Mouse (Mus musculus) hindbrain, embryonic 15.5 days (tissue): ENCODE results near the gene Fmo2. TPM values are rescaled to one million over a fixed set of nuclear protein-coding genes. Genes with fewer than 3 reads are reported as not detected.

ENCODE experiments used
- ATAC-seq: fragments of 200-750 bp; cut with Nextera tagmentation; 2 replicates; pipeline ENCODE4 v1.8.0; 2017; ENCODE audit warnings: low read depth, moderate number of reproducible peaks, moderate TSS enrichment; ENCODE audit not compliant: low FRiP score
- H3K27ac ChIP-seq: fragments of 300-500 bp; sonication (generic); replicated peaks from 2 replicates; pipeline ENCODE4 v1.5.1; 2015; ENCODE audit warnings: mild to moderate bottlenecking, inconsistent platforms
- H3K27me3 ChIP-seq: fragments of 300-500 bp; sonication (generic); 2 replicates; pipeline ENCODE4 v1.6.1; 2015; ENCODE audit warnings: control low read depth, inconsistent platforms
- H3K36me3 ChIP-seq: fragments of 300-500 bp; sonication (generic); 2 replicates; pipeline ENCODE4 v1.6.1; 2015; ENCODE audit warnings: control low read depth, inconsistent platforms
- H3K4me1 ChIP-seq: fragments of 300-500 bp; sonication (generic); replicated peaks from 2 replicates; pipeline ENCODE4 v1.6.1; 2015; ENCODE audit warnings: control low read depth, inconsistent platforms
- H3K4me2 ChIP-seq: fragments of 300-500 bp; sonication (generic); 2 replicates; pipeline ENCODE4 v1.6.1; 2015; ENCODE audit warnings: moderate library complexity, mild to moderate bottlenecking, inconsistent platforms
- H3K4me3 ChIP-seq: fragments of 300-500 bp; sonication (generic); 2 replicates; pipeline ENCODE4 v1.5.1; 2015; ENCODE audit warnings: mild to moderate bottlenecking, inconsistent platforms
- H3K9ac ChIP-seq: fragments of 300-500 bp; sonication (generic); 2 replicates; pipeline ENCODE4 v1.6.1; 2015; ENCODE audit warnings: inconsistent platforms
- H3K9me3 ChIP-seq: fragments of 300-500 bp; sonication (generic); 2 replicates; pipeline ENCODE4 v1.6.1; 2016; ENCODE audit warnings: control low read depth, inconsistent platforms
- WGBS: fragments of 180-500 bp; shearing (Covaris S2); methylation state at CpG from one replicate; pipeline ENCODE4 v1.1.7; 2015; 5-methylcytosine and 5-hydroxymethylcytosine counted together
- polyA plus RNA-seq: library from polyadenylated mRNA; unstranded; fragments of >200 nt; fragmentation: Nextera tagmentation; extraction: Ambion mirVana; gene quantifications from 2 replicates; pipeline ENCODE4 v1.2.1, GENCODE M21; 2015

Fmo2 gene
- polyA plus RNA-seq, 1 experiment from 2014 or later: 0.19 TPM

DNA sequence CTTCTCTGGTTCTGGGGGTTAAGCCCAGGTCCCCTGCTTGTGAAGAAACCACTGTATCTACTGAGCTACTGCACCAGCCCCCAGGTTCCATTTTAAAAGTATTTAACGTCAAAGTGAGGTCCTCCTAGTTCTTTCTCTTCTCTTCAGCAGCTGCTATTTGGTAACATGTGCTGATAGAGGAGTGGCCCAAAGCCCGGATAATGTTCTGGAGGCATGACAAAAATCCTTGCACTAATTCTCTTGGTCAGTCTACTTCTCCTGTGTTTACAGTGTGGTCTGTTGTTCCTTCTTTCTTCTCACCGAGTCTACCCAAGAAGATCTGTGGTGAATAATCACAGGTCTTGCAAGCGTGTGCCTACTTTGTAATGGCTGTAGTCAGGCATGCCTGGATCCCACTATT, 15.8 kb downstream of the Fmo2 start:
- H3K27me3 ChIP-seq: no peaks in the 10 kb centered on the region
- no peaks in the 10 kb centered on the region for H3K36me3 ChIP-seq
- WGBS: 83% methylated on average over 4 of the region's 4 CpGs
- H3K9ac ChIP-seq: no peak overlapping the region
- H3K27ac ChIP-seq: no peak overlapping the region
- H3K4me2 ChIP-seq: no peak overlapping the region
- H3K4me3 ChIP-seq: no peak overlapping the region
- H3K9me3 ChIP-seq: no peaks in the 10 kb centered on the region
- ATAC-seq: no peak
- H3K4me1 ChIP-seq: no peaks in the 10 kb centered on the region

DNA sequence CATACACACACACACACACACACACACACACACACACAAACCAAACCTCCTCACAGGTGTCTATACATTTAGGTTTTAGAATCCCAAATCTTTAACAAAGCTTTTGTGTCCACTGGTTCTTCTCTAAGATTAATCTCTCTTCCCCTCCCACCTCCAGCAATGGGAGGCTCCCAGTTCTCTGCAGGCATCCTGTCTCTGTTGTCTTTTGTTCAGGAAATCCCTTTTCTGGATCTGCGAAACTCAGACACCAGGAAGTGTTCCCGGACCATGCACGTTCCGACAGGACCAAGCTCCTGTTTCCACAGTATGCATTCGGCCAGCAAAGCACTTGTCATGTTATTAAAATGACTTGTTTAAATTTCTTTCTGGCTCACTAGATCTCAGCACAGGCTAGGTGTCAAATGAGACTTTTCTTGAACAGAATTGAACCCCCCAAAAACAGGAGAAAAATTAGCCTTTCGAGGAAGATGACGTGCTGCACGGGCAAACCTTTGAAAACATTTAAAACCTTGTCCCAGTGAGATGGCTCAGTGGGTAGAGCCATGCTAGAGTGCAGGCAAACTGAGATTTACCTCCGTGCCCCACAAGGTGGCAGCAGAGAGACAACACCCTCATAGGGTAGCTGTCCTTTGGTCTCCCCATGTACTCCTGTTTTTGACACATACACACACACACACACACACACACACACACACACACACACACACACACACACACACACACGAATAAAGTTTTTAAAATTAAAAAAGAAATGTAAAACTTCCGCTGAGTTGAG, 18.7 kb downstream of the Fmo2 start:
- no peaks in the 10 kb centered on the region for H3K9me3 ChIP-seq
- H3K36me3 ChIP-seq: no peaks in the 10 kb centered on the region
- H3K4me1 ChIP-seq: no peaks in the 10 kb centered on the region
- WGBS: 64% methylated on average over 11 of the region's 11 CpGs
- no peak for ATAC-seq
- no peak overlapping the region for H3K4me2 ChIP-seq
- H3K27me3 ChIP-seq: no peaks in the 10 kb centered on the region
- no peak overlapping the region for H3K27ac ChIP-seq
- no peak overlapping the region for H3K4me3 ChIP-seq
- H3K9ac ChIP-seq: no peak overlapping the region

DNA sequence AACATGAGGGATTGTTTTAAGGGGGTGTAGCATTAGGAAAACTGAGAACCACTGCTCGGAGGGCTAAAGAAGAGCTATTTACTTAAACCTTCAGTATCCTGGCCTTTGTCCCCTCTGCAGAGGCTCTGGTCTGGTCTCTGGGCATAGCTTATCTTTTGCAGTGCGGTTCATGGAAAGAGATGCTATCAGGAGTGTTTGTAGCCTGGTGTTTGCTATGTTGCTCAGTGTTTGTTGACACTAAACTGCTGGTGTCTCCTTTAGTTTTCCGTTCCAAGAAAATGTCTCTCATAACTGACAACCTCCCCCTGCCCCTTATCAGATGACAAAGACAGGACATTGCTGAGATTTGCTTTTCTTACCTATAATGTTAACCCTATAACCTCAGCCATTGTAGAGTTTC, 23.4 kb downstream of the Fmo2 start:
- H3K4me3 ChIP-seq: no peak overlapping the region
- no peak overlapping the region for H3K9ac ChIP-seq
- H3K4me1 ChIP-seq: no peaks in the 10 kb centered on the region
- H3K27ac ChIP-seq: no peak overlapping the region
- H3K9me3 ChIP-seq: no peaks in the 10 kb centered on the region
- no peak for ATAC-seq
- H3K36me3 ChIP-seq: no peaks in the 10 kb centered on the region
- WGBS: 78% methylated on average over 3 of the region's 3 CpGs
- no peak overlapping the region for H3K4me2 ChIP-seq
- no peaks in the 10 kb centered on the region for H3K27me3 ChIP-seq

DNA sequence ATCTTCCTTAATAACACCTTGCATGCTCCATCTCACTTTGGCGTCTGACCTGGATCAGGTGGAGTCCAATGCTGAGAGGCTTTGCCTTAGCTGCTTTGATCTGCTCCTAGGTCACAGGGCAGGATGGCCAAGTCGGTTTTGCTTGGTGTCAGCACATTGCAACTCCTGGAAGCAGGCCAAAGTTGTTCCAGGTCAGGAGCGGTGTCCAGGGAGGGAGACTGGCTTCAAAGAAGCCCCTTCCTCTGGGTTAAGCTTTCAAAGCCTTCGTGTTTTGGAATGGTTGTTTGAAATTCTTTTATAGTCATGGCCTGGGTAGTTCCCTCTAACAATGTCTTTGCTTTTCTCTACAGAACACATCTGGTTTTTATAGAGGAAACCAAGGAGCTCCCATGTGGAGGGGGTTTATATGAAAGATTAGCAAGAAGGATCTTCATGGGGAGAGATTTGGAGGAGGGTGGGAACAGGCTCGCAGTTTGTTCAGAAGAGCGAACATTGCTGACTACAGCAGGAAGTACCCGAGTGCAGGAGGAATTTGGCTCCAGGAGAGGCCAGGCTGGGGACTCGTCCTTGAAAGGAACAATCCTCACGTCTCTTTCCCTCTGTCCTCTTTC, 26.7 kb downstream of the Fmo2 start:
- Histone ChIP-seq H3K27me3 (no peaks in the 10 kb centered on the region), H3K4me3 (no peak overlapping the region), H3K9me3 (no peaks in the 10 kb centered on the region), H3K36me3 (no peaks in the 10 kb centered on the region), H3K4me1 (no peaks in the 10 kb centered on the region), H3K4me2 (no peak overlapping the region), H3K27ac (no peak overlapping the region), H3K9ac (no peak overlapping the region)
- no peak for ATAC-seq
- whole genome bisulfite sequencing: 61% methylated on average over 9 of the region's 9 CpGs

DNA sequence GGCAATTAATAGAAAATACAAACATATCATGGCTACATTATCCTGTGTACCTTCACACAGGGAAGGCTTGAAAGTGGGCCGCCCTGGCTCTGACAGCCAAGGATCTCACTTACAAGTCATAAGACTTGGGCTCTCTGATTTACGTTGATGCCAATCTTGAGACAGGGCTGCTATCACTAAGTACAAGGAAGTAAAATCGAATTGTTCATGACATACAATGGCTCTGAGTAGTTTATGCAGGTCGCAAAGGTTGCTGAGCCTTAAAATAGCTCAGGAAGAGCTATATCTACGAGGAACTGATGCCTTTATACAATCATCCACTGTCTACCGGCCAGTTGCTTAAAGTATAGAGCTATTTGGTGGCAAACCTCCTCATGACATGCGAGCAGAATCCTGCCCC, 27.5 kb downstream of the Fmo2 start:
- WGBS: 93% methylated on average over 7 of the region's 7 CpGs
- no peak overlapping the region for H3K4me3 ChIP-seq
- H3K27ac ChIP-seq: no peak overlapping the region
- no peaks in the 10 kb centered on the region for H3K27me3 ChIP-seq
- no peak overlapping the region for H3K4me2 ChIP-seq
- H3K36me3 ChIP-seq: no peaks in the 10 kb centered on the region
- ATAC-seq: no peak
- no peak overlapping the region for H3K9ac ChIP-seq
- no peaks in the 10 kb centered on the region for H3K9me3 ChIP-seq
- H3K4me1 ChIP-seq: no peaks in the 10 kb centered on the region

DNA sequence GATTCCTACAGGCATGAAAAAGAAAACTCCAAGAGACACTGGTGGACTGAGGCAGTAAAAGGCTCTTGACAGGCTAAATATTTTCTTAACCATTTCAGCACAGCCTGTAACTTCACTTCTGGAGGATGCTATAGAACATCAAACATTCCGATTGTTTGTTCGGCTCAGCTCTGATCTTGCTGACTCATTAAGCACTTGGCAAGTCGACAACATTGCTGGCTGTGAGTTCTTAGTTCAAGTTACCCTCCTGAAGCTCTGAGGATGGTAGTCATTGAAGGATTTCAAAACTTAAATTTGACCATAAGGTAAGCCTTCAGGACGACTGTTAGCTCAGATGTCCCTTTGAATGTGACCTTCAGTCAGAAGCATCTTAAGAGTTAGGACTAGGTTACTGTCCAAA, 31.1 kb downstream of the Fmo2 start:
- Histone ChIP-seq H3K4me3 (no peak overlapping the region), H3K9ac (no peak overlapping the region), H3K4me2 (no peak overlapping the region), H3K36me3 (no peaks in the 10 kb centered on the region), H3K9me3 (no peaks in the 10 kb centered on the region), H3K4me1 (no peaks in the 10 kb centered on the region), H3K27ac (no peak overlapping the region), H3K27me3 (no peaks in the 10 kb centered on the region)
- 73% methylated on average over 4 of the region's 4 CpGs for WGBS
- ATAC-seq: no peak

DNA sequence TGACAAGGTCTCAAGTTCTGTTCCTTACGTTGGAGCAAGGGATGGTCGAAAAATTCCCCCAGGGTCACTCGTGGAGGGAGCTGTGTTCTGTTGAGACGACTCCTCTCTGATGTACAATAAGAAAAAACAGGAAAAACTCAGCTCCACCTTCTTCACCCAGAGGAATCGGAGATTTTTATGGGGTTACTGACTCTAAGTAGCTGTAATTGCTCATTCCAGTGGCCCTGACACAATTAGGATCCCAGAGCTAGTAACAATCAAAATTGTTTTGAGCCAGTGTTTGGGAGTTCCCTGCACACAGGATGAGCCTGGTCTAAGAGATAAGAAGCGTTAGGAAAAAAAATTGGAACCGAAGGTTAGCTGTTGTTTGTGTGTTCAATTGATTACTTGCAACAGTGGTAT, 32.2 kb downstream of the Fmo2 start, which contains the start of gene Fmo1:
TSS of gene Fmo1 (minus strand) at position 331 of the 402 bp plus-strand sequence.
- 75% methylated on average over 7 of the region's 7 CpGs for WGBS

DNA sequence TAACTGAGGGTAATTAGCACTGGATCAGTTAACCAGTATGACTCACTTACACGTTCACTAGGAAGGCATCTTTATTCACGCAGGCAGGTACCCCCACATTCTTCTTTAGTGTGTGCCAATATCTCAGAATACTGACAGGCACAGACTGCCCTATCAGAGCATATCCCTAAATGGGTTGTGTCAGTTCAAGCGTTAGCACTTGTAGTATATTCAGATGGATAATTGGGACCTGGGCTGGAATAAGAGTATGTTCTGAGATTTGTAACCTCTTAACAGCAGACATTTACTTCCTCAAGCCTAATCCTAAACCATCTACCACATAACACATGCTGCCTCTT, 33.1 kb downstream of the Fmo2 start:
- no peak overlapping the region for H3K4me3 ChIP-seq
- no peak overlapping the region for H3K27ac ChIP-seq
- no peaks in the 10 kb centered on the region for H3K4me1 ChIP-seq
- WGBS: 88% methylated on average over 3 of the region's 3 CpGs
- no peak for ATAC-seq
- H3K9me3 ChIP-seq: no peaks in the 10 kb centered on the region
- H3K9ac ChIP-seq: no peak overlapping the region
- H3K36me3 ChIP-seq: no peaks in the 10 kb centered on the region
- no peaks in the 10 kb centered on the region for H3K27me3 ChIP-seq
- no peak overlapping the region for H3K4me2 ChIP-seq

More for the DNA sequence above, 32.2 kb downstream of the Fmo2 start, which contains the start of gene Fmo1:
- no peaks in the 10 kb centered on the region for H3K36me3 ChIP-seq
- no peaks in the 10 kb centered on the region for H3K9me3 ChIP-seq
- H3K27me3 ChIP-seq: no peaks in the 10 kb centered on the region
- no peak for ATAC-seq
- no peak within 1 kb of the TSS for H3K4me3 ChIP-seq
- no peak within 1 kb of the TSS for H3K4me2 ChIP-seq
- H3K4me1 ChIP-seq: no peaks in the 10 kb centered on the region
- H3K9ac ChIP-seq: no peak within 1 kb of the TSS
- H3K27ac ChIP-seq: no peak within 1 kb of the TSS

DNA sequence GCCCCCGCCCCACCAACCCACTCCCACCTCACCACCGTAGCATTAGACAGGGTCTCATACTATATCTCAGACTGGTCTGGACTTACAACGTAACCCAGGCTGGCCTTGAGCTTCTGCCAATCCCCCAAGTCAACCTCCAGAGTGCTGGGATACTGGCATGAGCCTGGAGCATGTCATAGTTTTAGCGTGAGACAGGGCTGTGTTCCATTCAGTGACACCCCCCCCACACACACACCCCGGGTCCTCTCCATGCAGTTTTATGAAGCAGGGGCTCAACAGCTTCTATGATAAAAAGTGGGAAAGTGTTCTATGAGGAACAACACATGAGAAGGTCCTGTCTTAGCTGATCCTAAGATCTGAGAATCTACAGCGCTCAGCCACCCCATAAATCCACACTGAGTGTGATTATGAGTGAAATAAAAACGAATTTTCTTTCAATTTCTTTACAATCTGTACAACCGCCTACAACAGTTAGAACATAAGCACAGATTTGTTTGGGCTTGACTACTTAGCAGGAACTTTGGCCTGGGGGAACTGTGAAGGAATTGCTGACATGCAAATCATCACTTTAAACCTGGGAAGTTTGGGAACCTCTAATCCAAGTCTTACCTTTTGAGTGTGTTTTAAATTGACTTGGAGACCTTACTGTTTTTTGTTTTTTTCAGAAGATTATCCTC, 33.6 kb downstream of the Fmo2 start:
- no peaks in the 10 kb centered on the region for H3K9me3 ChIP-seq
- H3K4me3 ChIP-seq: no peak overlapping the region
- ATAC-seq: no peak
- no peaks in the 10 kb centered on the region for H3K36me3 ChIP-seq
- H3K27ac ChIP-seq: no peak overlapping the region
- 85% methylated on average over 8 of the region's 8 CpGs for whole genome bisulfite sequencing
- no peak overlapping the region for H3K9ac ChIP-seq
- no peaks in the 10 kb centered on the region for H3K27me3 ChIP-seq
- no peaks in the 10 kb centered on the region; the same call in 1 of the 2 replicates for H3K4me1 ChIP-seq
- H3K4me2 ChIP-seq: no peak overlapping the region

DNA sequence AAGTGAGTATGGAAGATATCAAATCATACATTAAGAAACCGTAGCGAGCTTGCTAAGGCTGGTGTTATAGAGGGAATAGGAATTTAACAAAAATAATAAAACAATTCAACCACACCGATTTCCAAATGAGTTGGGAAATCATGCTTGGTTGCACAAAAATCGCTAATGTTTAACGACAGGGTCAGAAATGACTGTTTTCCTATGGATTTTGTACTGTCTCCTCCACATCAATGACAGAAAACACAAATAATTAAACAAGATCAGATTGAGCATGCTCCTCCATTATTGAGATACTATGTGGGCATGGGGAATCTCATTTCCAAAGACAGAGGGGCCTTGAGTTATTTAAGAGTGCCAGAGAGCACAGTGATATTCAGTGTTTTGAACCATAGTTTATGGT, 34.2 kb downstream of the Fmo2 start:
- WGBS: 90% methylated on average over 5 of the region's 5 CpGs
- H3K36me3 ChIP-seq: no peaks in the 10 kb centered on the region
- H3K9me3 ChIP-seq: no peaks in the 10 kb centered on the region
- peaks cover 2% of the 10 kb centered on the region for H3K4me1 ChIP-seq
- H3K27ac ChIP-seq: no peak overlapping the region
- ATAC-seq: no peak
- H3K4me2 ChIP-seq: no peak overlapping the region
- H3K9ac ChIP-seq: no peak overlapping the region
- no peaks in the 10 kb centered on the region for H3K27me3 ChIP-seq
- no peak overlapping the region for H3K4me3 ChIP-seq

DNA sequence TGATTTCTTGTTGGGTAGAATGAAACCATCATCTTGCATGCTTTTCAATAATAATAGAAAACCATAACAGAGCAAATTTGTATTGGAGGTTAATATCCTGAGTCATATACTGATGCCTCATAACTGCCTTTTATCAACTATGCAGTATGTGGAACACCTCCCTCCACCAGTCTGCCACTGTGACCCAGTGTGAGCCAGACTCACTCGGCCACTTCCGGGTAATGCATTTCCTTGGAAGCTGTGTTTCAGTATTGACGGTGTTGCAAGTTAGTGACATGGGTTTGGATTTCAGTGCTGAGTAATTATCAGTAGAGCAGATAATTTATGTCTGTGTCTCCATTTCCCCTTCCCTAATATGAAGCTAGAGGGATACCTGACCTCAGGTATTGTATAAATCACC, 34.9 kb downstream of the Fmo2 start:
- Histone ChIP-seq H3K9me3 (no peaks in the 10 kb centered on the region), H3K36me3 (no peaks in the 10 kb centered on the region), H3K27ac (no peak overlapping the region), H3K27me3 (no peaks in the 10 kb centered on the region), H3K4me1 (peaks cover 4% of the 10 kb centered on the region), H3K9ac (no peak overlapping the region), H3K4me3 (no peak overlapping the region), H3K4me2 (no peak overlapping the region)
- WGBS: 90% methylated on average over 3 of the region's 3 CpGs
- no peak for ATAC-seq

DNA sequence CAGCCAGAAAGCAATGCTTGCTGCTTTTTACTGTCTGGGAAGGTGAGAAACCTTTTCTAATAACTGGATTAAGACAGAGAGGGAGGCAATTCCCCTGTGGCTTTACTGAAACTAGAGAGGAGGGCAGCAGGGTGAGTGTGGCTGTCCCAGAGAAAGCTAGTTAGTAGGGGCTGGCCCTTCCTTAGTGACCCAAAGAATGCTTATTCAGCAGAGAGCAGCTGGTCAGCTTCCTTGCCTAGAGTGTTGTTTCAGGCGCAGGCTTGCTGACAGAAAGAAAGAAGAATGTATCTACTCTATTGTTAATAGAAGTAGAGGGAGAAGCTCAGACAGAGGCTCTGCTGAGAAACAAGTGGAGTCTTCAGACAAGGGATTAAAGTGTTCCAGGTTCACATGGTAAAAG, 36.2 kb downstream of the Fmo2 start:
- Histone ChIP-seq H3K4me2 (no peak overlapping the region), H3K9me3 (no peaks in the 10 kb centered on the region), H3K36me3 (no peaks in the 10 kb centered on the region), H3K4me1 (peaks cover 4% of the 10 kb centered on the region), H3K27ac (no peak overlapping the region), H3K4me3 (no peak overlapping the region), H3K27me3 (no peaks in the 10 kb centered on the region), H3K9ac (no peak overlapping the region)
- ATAC-seq: no peak
- WGBS: 14% methylated on average over 1 of the region's 1 CpGs
